Mouse (Mus musculus): ENCODE results near the gene 1700001P01Rik. TPM values are rescaled to one million over a fixed set of nuclear protein-coding genes. Genes with fewer than 3 reads are reported as not detected.

The 1700001P01Rik gene
- polyA plus RNA-seq, 1 experiment from 2014 or later: not detected

DNA sequence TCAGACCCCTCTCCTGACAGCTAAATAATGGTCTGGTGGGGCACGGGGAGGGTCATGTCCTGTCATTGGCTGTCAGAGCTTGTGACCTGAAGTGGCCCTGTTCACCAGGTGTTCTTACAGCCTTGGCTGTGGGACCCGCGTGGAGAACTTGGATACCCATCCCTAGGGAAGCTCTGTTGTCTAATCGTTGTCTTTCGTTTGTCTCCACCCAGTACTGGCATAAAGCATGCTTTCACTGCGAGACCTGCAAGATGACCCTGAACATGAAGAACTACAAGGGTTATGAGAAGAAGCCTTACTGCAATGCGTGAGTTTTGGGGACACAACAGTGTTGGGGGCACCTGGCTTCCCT lies 30.9 kb upstream of the 1700001P01Rik start:
- H3K4me2 ChIP-seq (ENCODE audit: low read depth, low read length): no peak overlapping the region
- ATAC-seq (ENCODE audit: low read depth): no peak
- 74% methylated on average over 7 of the region's 7 CpGs for WGBS (ENCODE audit: insufficient replicate concordance)

DNA sequence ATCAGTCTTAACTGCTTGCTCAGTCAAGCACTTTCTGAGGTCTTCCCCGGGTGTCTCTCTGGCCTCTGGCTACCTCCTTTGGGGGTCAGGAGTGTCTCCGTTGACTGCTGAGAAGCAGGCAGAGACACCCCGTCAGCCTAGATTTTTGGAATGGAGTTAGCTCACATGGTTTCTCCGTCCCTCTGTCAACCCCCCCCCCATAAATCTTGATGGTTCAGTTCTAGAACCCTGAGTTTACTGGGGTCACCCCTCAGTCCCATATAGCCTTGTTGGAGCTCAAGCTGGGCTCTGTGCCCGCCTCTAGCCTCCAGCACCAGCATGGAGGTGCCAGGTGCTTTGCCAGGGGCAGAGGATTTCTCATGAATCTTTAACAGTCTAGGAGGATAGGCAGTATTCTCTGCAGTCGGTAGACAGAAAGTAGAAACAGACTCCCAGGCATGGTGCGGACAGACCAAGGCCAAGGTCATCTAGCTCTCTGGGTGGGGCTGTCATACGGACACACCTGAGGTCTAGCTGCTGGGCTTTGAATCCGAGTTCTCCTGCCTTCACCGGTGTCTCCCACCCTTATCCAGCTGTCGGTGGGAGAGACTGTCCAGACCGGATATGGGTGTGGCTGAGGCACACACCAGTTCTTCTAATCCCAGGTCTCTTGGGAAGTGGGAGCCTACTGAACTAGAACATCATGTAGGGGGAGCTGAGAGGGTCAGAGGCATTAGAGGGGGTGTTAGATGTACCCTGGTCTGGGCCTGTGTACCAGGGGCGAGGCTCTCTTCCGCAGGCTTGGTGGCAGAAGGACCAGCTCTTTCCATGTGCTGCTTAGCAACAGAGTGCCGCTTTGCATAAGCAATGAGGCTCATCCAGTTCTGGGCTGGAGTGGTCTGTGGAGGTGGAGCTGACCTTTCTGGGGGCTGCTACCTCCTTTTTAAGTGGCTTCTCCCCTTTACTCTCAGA lies 30.2 kb upstream of the 1700001P01Rik start:
- Histone ChIP-seq H3K27me3 (ENCODE audit: control insufficient read depth, insufficient read depth, low read depth, low read length) (no peaks in the 10 kb centered on the region), H3K4me2 (ENCODE audit: low read depth, low read length) (no peak overlapping the region), H3K4me1 (ENCODE audit: control insufficient read depth, low read depth, low read length) (peaks cover 51% of the 10 kb centered on the region), H3K36me3 (ENCODE audit: control insufficient read depth, insufficient read depth) (no peaks in the 10 kb centered on the region), H3K9ac (ENCODE audit: low read depth, low read length) (no peak overlapping the region), H3K9me3 (replicated peaks; ENCODE audit: control insufficient read depth, low read length) (no peaks in the 10 kb centered on the region), H3K4me3 (ENCODE audit: low read depth, low read length) (no peak overlapping the region), H3K27ac (ENCODE audit: low read length) (0 out of 2 replicates have a peak overlapping the region, but pooled peaks have one; percentile 0)
- WGBS (ENCODE audit: insufficient replicate concordance): 58% methylated on average over 15 of the region's 15 CpGs
- no peak for ATAC-seq (ENCODE audit: low read depth)

More for the DNA sequence above, 30.9 kb upstream of the 1700001P01Rik start:
- Histone ChIP-seq H3K27ac (ENCODE audit: low read length) (no peak overlapping the region), H3K4me1 (ENCODE audit: control insufficient read depth, low read depth, low read length) (peaks cover 52% of the 10 kb centered on the region), H3K9ac (ENCODE audit: low read depth, low read length) (no peak overlapping the region), H3K4me3 (ENCODE audit: low read depth, low read length) (no peak overlapping the region), H3K36me3 (ENCODE audit: control insufficient read depth, insufficient read depth) (no peaks in the 10 kb centered on the region), H3K9me3 (replicated peaks; ENCODE audit: control insufficient read depth, low read length) (no peaks in the 10 kb centered on the region), H3K27me3 (ENCODE audit: control insufficient read depth, insufficient read depth, low read depth, low read length) (no peaks in the 10 kb centered on the region)

DNA sequence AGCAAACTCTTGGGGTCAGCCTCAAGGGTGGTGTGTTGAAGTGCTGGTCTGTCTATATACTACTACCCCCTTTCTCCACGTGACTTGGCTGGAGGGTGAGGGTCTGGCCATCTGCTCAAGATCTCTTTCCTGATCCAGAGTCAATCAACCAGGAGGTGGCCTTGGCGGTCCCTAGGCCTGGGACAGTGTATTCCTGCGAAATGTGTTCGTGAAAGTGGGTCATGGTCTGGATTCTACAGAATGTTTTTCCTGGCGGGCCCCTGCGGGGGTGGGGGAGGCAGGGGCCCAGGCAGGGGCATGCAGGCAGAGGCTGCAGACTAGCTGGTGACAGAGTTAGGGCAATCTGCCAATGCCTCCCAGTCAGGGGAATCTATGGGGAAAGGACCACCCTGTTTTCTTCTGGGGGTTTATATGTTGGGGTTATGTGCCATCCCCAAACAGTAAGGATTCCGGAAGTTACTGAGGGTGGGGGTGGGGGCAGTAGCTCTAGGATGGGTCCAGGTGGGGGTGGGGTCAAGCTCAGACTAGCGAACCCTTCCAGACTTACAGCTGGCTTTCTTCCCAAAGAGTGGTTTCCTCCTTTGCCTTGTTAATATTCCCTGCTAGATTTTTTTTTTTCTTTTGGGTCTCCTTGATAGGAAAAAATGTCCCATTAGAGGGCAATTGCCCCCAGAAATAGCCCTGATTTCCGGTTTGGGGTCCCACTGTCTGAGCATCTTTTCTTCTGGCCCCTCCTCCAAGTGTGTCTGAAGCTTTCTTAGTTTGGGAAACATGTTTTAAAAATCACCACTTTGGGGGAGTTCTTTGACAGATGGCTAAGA lies 29.3 kb upstream of the 1700001P01Rik start:
- no peak overlapping the region for H3K9ac ChIP-seq (ENCODE audit: low read depth, low read length)
- H3K27me3 ChIP-seq (ENCODE audit: control insufficient read depth, insufficient read depth, low read depth, low read length): no peaks in the 10 kb centered on the region
- ATAC-seq (ENCODE audit: low read depth): no peak
- H3K4me3 ChIP-seq (ENCODE audit: low read depth, low read length): no peak overlapping the region
- peaks cover 46% of the 10 kb centered on the region for H3K4me1 ChIP-seq (ENCODE audit: control insufficient read depth, low read depth, low read length)
- WGBS (ENCODE audit: insufficient replicate concordance): 33% methylated on average over 9 of the region's 9 CpGs
- H3K27ac ChIP-seq (ENCODE audit: low read length): peak overlapping the region; percentile 57
- no peak overlapping the region; the same call in 1 of the 2 replicates for H3K4me2 ChIP-seq (ENCODE audit: low read depth, low read length)
- no peaks in the 10 kb centered on the region for H3K36me3 ChIP-seq (ENCODE audit: control insufficient read depth, insufficient read depth)
- no peaks in the 10 kb centered on the region for H3K9me3 ChIP-seq (replicated peaks; ENCODE audit: control insufficient read depth, low read length)

DNA sequence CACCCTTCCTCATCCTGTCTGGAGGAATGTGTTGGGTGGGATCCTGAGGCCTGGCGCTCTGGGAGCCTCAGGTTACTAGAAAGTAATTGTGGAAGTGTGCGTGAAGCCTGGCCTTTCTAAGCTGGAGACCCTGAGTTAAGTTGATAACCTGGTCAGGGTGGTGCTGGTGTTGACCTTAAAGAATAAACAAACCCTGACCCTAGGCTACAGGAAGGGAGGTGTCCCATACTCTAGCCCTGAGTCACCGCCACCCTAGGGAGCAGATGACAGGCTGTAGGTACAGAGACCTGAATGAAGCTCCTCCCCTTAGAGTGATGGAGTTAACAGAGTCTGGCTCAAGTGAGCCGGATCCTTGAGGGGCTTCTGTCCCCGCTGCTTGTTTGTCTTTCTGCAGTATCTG lies 28.1 kb upstream of the 1700001P01Rik start:
- H3K36me3 ChIP-seq (ENCODE audit: control insufficient read depth, insufficient read depth): no peaks in the 10 kb centered on the region
- H3K4me2 ChIP-seq (ENCODE audit: low read depth, low read length): no peak overlapping the region
- H3K4me3 ChIP-seq (ENCODE audit: low read depth, low read length): no peak overlapping the region
- H3K9me3 ChIP-seq (replicated peaks; ENCODE audit: control insufficient read depth, low read length): no peaks in the 10 kb centered on the region
- ATAC-seq (ENCODE audit: low read depth): no peak
- H3K27ac ChIP-seq (ENCODE audit: low read length): no peak overlapping the region
- H3K27me3 ChIP-seq (ENCODE audit: control insufficient read depth, insufficient read depth, low read depth, low read length): peaks cover 2% of the 10 kb centered on the region; the same call in 1 of the 2 replicates
- H3K4me1 ChIP-seq (ENCODE audit: control insufficient read depth, low read depth, low read length): peaks cover 35% of the 10 kb centered on the region
- 64% methylated on average over 5 of the region's 5 CpGs for WGBS (ENCODE audit: insufficient replicate concordance)
- no peak overlapping the region for H3K9ac ChIP-seq (ENCODE audit: low read depth, low read length)

DNA sequence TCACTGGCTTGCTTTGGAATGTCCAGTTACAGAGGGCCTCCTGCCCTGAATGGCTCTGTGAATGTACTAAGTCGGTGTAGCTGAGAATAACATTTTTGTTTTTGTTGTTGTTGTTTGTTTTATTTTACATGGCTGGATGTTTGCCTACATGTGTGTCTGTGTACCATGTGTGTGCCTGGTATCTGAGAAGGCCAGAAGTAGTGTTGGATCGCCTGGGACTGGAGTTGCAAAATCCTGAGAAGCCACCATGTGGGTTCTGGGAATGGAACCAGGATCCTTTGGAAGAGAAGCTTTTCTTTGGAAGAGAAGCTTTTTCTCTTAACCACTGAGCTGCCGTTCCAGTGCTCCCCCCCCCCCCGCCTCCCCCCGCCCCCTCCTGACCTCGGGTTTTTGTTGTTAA lies 26.8 kb upstream of the 1700001P01Rik start:
- peaks cover 2% of the 10 kb centered on the region; the same call in 1 of the 2 replicates for H3K27me3 ChIP-seq (ENCODE audit: control insufficient read depth, insufficient read depth, low read depth, low read length)
- no peak overlapping the region for H3K4me3 ChIP-seq (ENCODE audit: low read depth, low read length)
- no peaks in the 10 kb centered on the region for H3K9me3 ChIP-seq (replicated peaks; ENCODE audit: control insufficient read depth, low read length)
- peaks cover 25% of the 10 kb centered on the region for H3K4me1 ChIP-seq (ENCODE audit: control insufficient read depth, low read depth, low read length)
- no peak overlapping the region for H3K27ac ChIP-seq (ENCODE audit: low read length)
- ATAC-seq (ENCODE audit: low read depth): no peak
- no peak overlapping the region for H3K4me2 ChIP-seq (ENCODE audit: low read depth, low read length)
- 50% methylated on average over 6 of the region's 6 CpGs for WGBS (ENCODE audit: insufficient replicate concordance)
- H3K9ac ChIP-seq (ENCODE audit: low read depth, low read length): no peak overlapping the region
- H3K36me3 ChIP-seq (ENCODE audit: control insufficient read depth, insufficient read depth): no peaks in the 10 kb centered on the region

DNA sequence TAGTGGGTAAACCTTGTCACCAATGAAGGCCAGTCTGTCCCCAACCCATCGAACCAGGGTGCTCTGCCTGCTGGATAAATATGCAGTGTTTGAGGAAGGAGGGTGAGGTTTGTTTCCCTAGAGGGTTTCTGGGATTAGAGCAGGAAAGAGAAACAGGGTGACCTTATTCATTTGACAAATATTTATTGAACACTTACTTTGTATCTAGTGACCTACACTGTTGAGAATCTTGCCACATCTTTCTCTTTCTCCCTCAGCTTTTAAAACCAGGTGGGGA lies 26.4 kb upstream of the 1700001P01Rik start:
- H3K36me3 ChIP-seq (ENCODE audit: control insufficient read depth, insufficient read depth): no peaks in the 10 kb centered on the region
- H3K4me2 ChIP-seq (ENCODE audit: low read depth, low read length): no peak overlapping the region
- H3K4me3 ChIP-seq (ENCODE audit: low read depth, low read length): no peak overlapping the region
- 20% methylated on average over 1 of the region's 1 CpGs for WGBS (ENCODE audit: insufficient replicate concordance)
- no peak overlapping the region for H3K9ac ChIP-seq (ENCODE audit: low read depth, low read length)
- H3K9me3 ChIP-seq (replicated peaks; ENCODE audit: control insufficient read depth, low read length): no peaks in the 10 kb centered on the region
- peaks cover 2% of the 10 kb centered on the region; the same call in 1 of the 2 replicates for H3K27me3 ChIP-seq (ENCODE audit: control insufficient read depth, insufficient read depth, low read depth, low read length)
- peak overlapping the region; percentile 16; the same call in 1 of the 2 replicates for H3K27ac ChIP-seq (ENCODE audit: low read length)
- ATAC-seq (ENCODE audit: low read depth): no peak
- H3K4me1 ChIP-seq (ENCODE audit: control insufficient read depth, low read depth, low read length): peaks cover 25% of the 10 kb centered on the region

DNA sequence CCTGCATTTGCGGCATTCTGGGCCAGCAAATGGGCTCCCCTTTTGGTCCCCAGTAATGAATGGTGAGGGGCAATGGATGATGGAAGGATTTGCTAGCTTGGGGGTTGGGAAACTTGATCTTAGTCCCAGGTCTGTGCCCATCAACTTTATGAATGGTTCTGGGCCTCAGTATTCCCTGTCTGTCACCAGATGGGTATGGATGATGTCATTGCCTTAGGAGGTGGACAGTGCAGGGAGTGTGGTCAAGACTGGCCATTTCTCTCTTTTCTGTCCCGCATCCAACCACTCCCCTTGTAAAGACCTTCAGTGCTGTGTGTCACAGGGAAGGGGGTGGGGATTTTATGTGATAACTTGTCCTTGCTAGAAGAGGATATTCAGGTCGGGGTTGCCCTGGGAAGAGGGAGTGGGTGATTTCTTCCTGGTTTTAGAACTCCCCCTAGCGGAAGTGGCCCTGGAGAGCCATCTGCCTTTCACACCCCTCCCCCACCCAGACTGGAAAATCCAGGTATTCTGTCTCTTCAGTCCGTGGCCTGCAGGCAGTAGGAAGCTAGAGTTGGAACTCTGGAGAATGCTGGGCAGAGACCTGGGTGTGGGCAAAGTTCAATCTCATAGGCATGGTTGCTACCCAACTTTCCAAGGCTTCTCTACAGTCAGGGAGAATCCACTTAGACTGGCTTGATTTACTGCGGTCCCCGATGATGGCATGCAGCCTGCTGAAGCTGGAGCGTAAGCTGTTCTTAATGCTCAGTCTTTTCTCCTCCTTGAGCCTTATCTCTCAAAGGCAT lies 25.9 kb upstream of the 1700001P01Rik start:
- Histone ChIP-seq H3K4me3 (ENCODE audit: low read depth, low read length) (peak overlapping the region; percentile 77), H3K9me3 (replicated peaks; ENCODE audit: control insufficient read depth, low read length) (no peaks in the 10 kb centered on the region), H3K4me2 (ENCODE audit: low read depth, low read length) (peak overlapping the region; percentile 89), H3K9ac (ENCODE audit: low read depth, low read length) (no peak overlapping the region), H3K27ac (ENCODE audit: low read length) (peak overlapping the region; percentile 31; the same call in 1 of the 2 replicates), H3K4me1 (ENCODE audit: control insufficient read depth, low read depth, low read length) (peaks cover 25% of the 10 kb centered on the region), H3K36me3 (ENCODE audit: control insufficient read depth, insufficient read depth) (no peaks in the 10 kb centered on the region), H3K27me3 (ENCODE audit: control insufficient read depth, insufficient read depth, low read depth, low read length) (peaks cover 2% of the 10 kb centered on the region; the same call in 1 of the 2 replicates)
- 36% methylated on average over 8 of the region's 8 CpGs for WGBS (ENCODE audit: insufficient replicate concordance)
- no peak for ATAC-seq (ENCODE audit: low read depth)

DNA sequence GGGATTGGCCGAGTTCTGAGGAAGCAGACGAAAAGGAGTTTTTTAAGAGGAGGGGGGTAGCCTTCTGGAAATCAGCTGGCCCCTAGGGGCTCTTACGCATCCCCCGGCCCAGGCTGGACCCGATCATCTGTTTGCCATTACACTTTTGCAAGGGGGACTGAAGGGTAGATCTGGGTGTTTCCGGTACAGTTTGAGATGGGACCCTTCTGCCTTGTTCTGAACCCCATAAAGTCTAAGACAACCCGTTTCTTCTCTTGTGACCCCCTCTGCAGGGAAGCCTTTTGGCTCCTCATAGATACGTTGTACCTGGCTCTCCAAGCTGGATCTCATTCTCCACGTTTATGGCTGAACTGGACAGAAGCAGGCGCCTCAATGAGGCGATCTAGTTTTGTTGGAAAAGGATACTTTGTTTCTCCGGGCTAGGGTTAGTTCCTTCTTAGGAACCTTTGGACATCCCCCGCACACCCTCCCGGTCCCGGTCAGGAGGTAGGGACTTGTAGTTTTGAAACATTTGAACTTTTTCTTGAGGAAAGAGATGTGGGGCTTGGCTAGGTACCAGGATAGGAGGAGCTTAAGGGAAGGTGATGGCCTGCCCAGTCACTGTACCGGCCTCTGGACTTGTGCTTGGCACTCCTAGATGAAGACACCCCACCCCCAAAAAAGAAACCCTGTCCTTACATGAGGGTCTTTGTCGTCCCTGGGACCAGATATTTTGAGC lies 25.1 kb upstream of the 1700001P01Rik start:
- no peak for ATAC-seq (ENCODE audit: low read depth)
- Histone ChIP-seq H3K4me3 (ENCODE audit: low read depth, low read length) (peak overlapping the region; percentile 77), H3K27ac (ENCODE audit: low read length) (peak overlapping the region; percentile 86), H3K9me3 (replicated peaks; ENCODE audit: control insufficient read depth, low read length) (no peaks in the 10 kb centered on the region), H3K27me3 (ENCODE audit: control insufficient read depth, insufficient read depth, low read depth, low read length) (peaks cover 2% of the 10 kb centered on the region; the same call in 1 of the 2 replicates), H3K9ac (ENCODE audit: low read depth, low read length) (peak overlapping the region; percentile 74), H3K36me3 (ENCODE audit: control insufficient read depth, insufficient read depth) (no peaks in the 10 kb centered on the region), H3K4me1 (ENCODE audit: control insufficient read depth, low read depth, low read length) (peaks cover 20% of the 10 kb centered on the region), H3K4me2 (ENCODE audit: low read depth, low read length) (peak overlapping the region; percentile 89)
- 9% methylated on average over 17 of the region's 17 CpGs for WGBS (ENCODE audit: insufficient replicate concordance)
